7 mouse cellular contexts compared by ENCODE assay signal in genomic region chr11:70171847-70172246, GRCm38 (mm10). TPM values are rescaled to one million over a fixed set of nuclear protein-coding genes. Genes with fewer than 3 reads are reported as not detected.
DNase-seq lines count a peak whose midpoint lies in the region; ATAC-seq and TF ChIP-seq lines count a peak whose summit lies in the region.

No protein-coding gene starts in this region.

- peak; percentile 56 for DNase-seq in kidney, adult 2 months
- DNase-seq in G1E (ENCODE audit: low spot score): peak; percentile 9
- peak; percentile 52 for DNase-seq in c-Kit-positive CD71-positive TER-119-positive erythroid progenitor cells, embryonic 14.5 days (ENCODE audit: low spot score)
- peak; percentile 61 for DNase-seq in lung, postnatal 14 days
- no peak for DNase-seq in ovary, postnatal 36 days (ENCODE audit: low spot score)
- no peak for DNase-seq in gastrocnemius, postnatal 4 days (ENCODE audit: low spot score in 2 of 2)

- TF ChIP-seq CTCF in kidney, adult 2 months (conservative IDR thresholded peaks at IDR 0.05; ENCODE audit: insufficient read depth, insufficient read length, low read depth, low read length): peak; percentile 51
- peak; percentile 30; the same call in 1 of the 2 replicates for TF ChIP-seq CTCF in G1E (IDR thresholded peaks at IDR 0.05; ENCODE audit: low read depth, low read length)

- TF ChIP-seq POLR2A in kidney, adult 2 months (IDR thresholded peaks at IDR 0.05; ENCODE audit: low read depth, low read length): no peak

- no peaks in the 10 kb centered on the region for H3K36me3 ChIP-seq in kidney, adult 2 months (ENCODE audit: control insufficient read depth, insufficient read depth, low read length)
- H3K36me3 ChIP-seq in kidney, embryonic 16.5 days (ENCODE audit: insufficient read depth, low read length): no peaks in the 10 kb centered on the region
- peaks cover 20% of the 10 kb centered on the region for H3K36me3 ChIP-seq in G1E (replicated peaks)

- peak overlapping the region; percentile 13; the same call in 1 of the 2 replicates for H3K27ac ChIP-seq in kidney, adult 2 months (ENCODE audit: insufficient read depth, low read depth, low read length)
- H3K27ac ChIP-seq in kidney, embryonic 16.5 days (ENCODE audit: low read length): no peak overlapping the region

- H3K9ac ChIP-seq in kidney, embryonic 16.5 days (replicated peaks; ENCODE audit: low read length): no peak overlapping the region

- ATAC-seq in kidney, embryonic 16.5 days (ENCODE audit: low FRiP score, low TSS enrichment): no peak
- no peak for ATAC-seq in G1E (ENCODE audit: extremely low read depth, insufficient number of reproducible peaks, low FRiP score, poor library complexity, severe bottlenecking)

- H3K4me2 ChIP-seq in kidney, embryonic 16.5 days (replicated peaks; ENCODE audit: low read depth, low read length): no peak overlapping the region

- H3K27me3 ChIP-seq in kidney, adult 2 months (replicated peaks; ENCODE audit: control insufficient read depth, insufficient read depth, low read length): no peaks in the 10 kb centered on the region
- no peaks in the 10 kb centered on the region for H3K27me3 ChIP-seq in kidney, embryonic 16.5 days (ENCODE audit: insufficient read depth, low read length)
- no peaks in the 10 kb centered on the region; the same call in 1 of the 2 replicates for H3K27me3 ChIP-seq in G1E (ENCODE audit: insufficient read depth, low read length)

- WGBS in kidney, adult 2 months: 63% methylated on average over 3 of the region's 3 CpGs
- WGBS in kidney, embryonic 16.5 days: 54% methylated on average over 3 of the region's 3 CpGs

- peaks cover 6% of the 10 kb centered on the region; the same call in 1 of the 2 replicates for H3K4me1 ChIP-seq in kidney, adult 2 months (ENCODE audit: control insufficient read depth, insufficient read depth, low read length)
- peaks cover 10% of the 10 kb centered on the region; the same call in 1 of the 2 replicates for H3K4me1 ChIP-seq in kidney, embryonic 16.5 days (ENCODE audit: insufficient read depth, low read length)
- peaks cover 24% of the 10 kb centered on the region for H3K4me1 ChIP-seq in G1E (ENCODE audit: insufficient read depth, low read depth, low read length)

- no peaks in the 10 kb centered on the region for H3K9me3 ChIP-seq in kidney, embryonic 16.5 days (ENCODE audit: low read length)
- no peaks in the 10 kb centered on the region; the same call in 1 of the 2 replicates for H3K9me3 ChIP-seq in G1E (replicated peaks)

- H3K4me3 ChIP-seq in kidney, adult 2 months (ENCODE audit: insufficient read depth, low read depth, low read length): no peak overlapping the region
- H3K4me3 ChIP-seq in kidney, embryonic 16.5 days (ENCODE audit: low read length): no peak overlapping the region
- no peak overlapping the region for H3K4me3 ChIP-seq in G1E (ENCODE audit: low read depth, low read length)

RNA-seq across cellular contexts. Expression of gene Clec10a, which starts 15.8 kb away (rescaled TPM):
- 3.1 and 4.0 TPM in 2 replicates for polyA plus RNA-seq in kidney, adult 2 months (2012; rRNA removed)
- 0.67 and 0.80 TPM in 2 replicates for polyA plus RNA-seq in kidney, embryonic 16.5 days (2015; fragmentation: Nextera tagmentation; extraction: Ambion mirVana)
- total RNA-seq in G1E (2014; fragmentation: Nextera tagmentation) (26.3 and 36.3 TPM in 2 replicates), G1E (2017) (89.8 and 103 TPM in 2 replicates)
- 4.3 and 5.1 TPM in 2 replicates for polyA plus RNA-seq in G1E (2012)
- 10 to 100 TPM in 1 of 2 experiments, 1 to 10 TPM in 1; 8.6 to 10.5 TPM for total RNA-seq in gastrocnemius, postnatal 4 days (2021)

RNA-seq across cellular contexts. Expression of gene Slc16a11, which starts 40.7 kb away (rescaled TPM):
- 36.4 and 56.5 TPM in 2 replicates for polyA plus RNA-seq in kidney, adult 2 months (2012; rRNA removed)
- polyA plus RNA-seq in kidney, embryonic 16.5 days (2015; fragmentation: Nextera tagmentation; extraction: Ambion mirVana): 5.2 and 5.5 TPM in 2 replicates
- total RNA-seq in G1E (2014; fragmentation: Nextera tagmentation): not detected in 2 replicates
- total RNA-seq in G1E (2017): 0.06 TPM in 1 of 2 replicates, not detected in the other
- not detected in 2 replicates for polyA plus RNA-seq in G1E (2012)
- not detected for total RNA-seq in gastrocnemius, postnatal 4 days (2021)

RNA-seq across cellular contexts. Expression of gene Mgl2, which starts 41.7 kb away (rescaled TPM):
- polyA plus RNA-seq in kidney, adult 2 months (2012; rRNA removed): 5.0 and 6.2 TPM in 2 replicates
- 0.31 and 0.36 TPM in 2 replicates for polyA plus RNA-seq in kidney, embryonic 16.5 days (2015; fragmentation: Nextera tagmentation; extraction: Ambion mirVana)
- total RNA-seq in G1E (2014; fragmentation: Nextera tagmentation) (not detected in 2 replicates), G1E (2017) (0.41 TPM in 1 of 2 replicates, not detected in the other)
- not detected in 2 replicates for polyA plus RNA-seq in G1E (2012)
- 1 to 10 TPM; 2.8 to 4.2 TPM for total RNA-seq in gastrocnemius, postnatal 4 days (2021)

RNA-seq across cellular contexts. Expression of gene Slc16a13, which starts 49.0 kb away (rescaled TPM):
- polyA plus RNA-seq in kidney, adult 2 months (2012; rRNA removed): 44.0 and 48.8 TPM in 2 replicates
- 18.6 and 19.3 TPM in 2 replicates for polyA plus RNA-seq in kidney, embryonic 16.5 days (2015; fragmentation: Nextera tagmentation; extraction: Ambion mirVana)
- total RNA-seq in G1E (2014; fragmentation: Nextera tagmentation) (4.7 and 6.0 TPM in 2 replicates), G1E (2017) (4.6 and 5.7 TPM in 2 replicates)
- polyA plus RNA-seq in G1E (2012): 6.6 and 8.3 TPM in 2 replicates
- total RNA-seq in gastrocnemius, postnatal 4 days (2021): 1 to 10 TPM; 2.6 to 3.2 TPM

RNA-seq across cellular contexts. Expression of gene Bcl6b, which starts 57.8 kb away (rescaled TPM):
- polyA plus RNA-seq in kidney, adult 2 months (2012; rRNA removed): 7.9 and 8.8 TPM in 2 replicates
- 27.4 and 31.3 TPM in 2 replicates for polyA plus RNA-seq in kidney, embryonic 16.5 days (2015; fragmentation: Nextera tagmentation; extraction: Ambion mirVana)
- not detected in 2 replicates for total RNA-seq in G1E (2014; fragmentation: Nextera tagmentation)
- total RNA-seq in G1E (2017): 0.22 TPM in 1 of 2 replicates, not detected in the other
- polyA plus RNA-seq in G1E (2012): not detected in 2 replicates
- 10 to 100 TPM; 20.2 to 22.2 TPM for total RNA-seq in gastrocnemius, postnatal 4 days (2021)

Comparison
In these comparisons a context has a peak if more than half of its experiments do, and no peak if none do; other contexts are left out.
1. DNase-seq: peak in kidney, adult 2 months (single experiment), G1E (single experiment), c-Kit-positive CD71-positive TER-119-positive erythroid progenitor cells, embryonic 14.5 days (single experiment) and lung, postnatal 14 days (single experiment); none in ovary, postnatal 36 days (single experiment) and gastrocnemius, postnatal 4 days (0 of 2).